Mouse (Mus musculus) testis, adult 2 months (tissue): ENCODE results near the gene Ly9.

Experiments
- CTCF ChIP-seq: fragments of 200-500 bp; IDR thresholded peaks from 2 replicates; pipeline ENCODE4 v1.5.1; 2012; ENCODE audit warnings: low read depth, mild to moderate bottlenecking, inconsistent platforms, low read length, moderate library complexity; ENCODE audit not compliant: control insufficient read depth, insufficient read depth, insufficient replicate concordance
- POLR2A ChIP-seq: fragments of 200-500 bp; IDR thresholded peaks from 2 replicates; pipeline ENCODE4 v1.6.1; 2012; ENCODE audit warnings: low read depth, mild to moderate bottlenecking, inconsistent platforms, low read length, moderate library complexity; ENCODE audit not compliant: control insufficient read depth

GRCm38 (mm10) chr1:171610781-171611180 lies 3.6 kb upstream of the Ly9 start:
- TF ChIP-seq CTCF: no peak
- TF ChIP-seq POLR2A: no peak
